Mouse (Mus musculus): ENCODE measurements around the gene Prune1. TPM values are rescaled to one million over a fixed set of nuclear protein-coding genes. Genes with fewer than 3 reads are reported as not detected.

Prune1 gene
- polyA plus RNA-seq, 1 experiment = 19.2 TPM

DNA sequence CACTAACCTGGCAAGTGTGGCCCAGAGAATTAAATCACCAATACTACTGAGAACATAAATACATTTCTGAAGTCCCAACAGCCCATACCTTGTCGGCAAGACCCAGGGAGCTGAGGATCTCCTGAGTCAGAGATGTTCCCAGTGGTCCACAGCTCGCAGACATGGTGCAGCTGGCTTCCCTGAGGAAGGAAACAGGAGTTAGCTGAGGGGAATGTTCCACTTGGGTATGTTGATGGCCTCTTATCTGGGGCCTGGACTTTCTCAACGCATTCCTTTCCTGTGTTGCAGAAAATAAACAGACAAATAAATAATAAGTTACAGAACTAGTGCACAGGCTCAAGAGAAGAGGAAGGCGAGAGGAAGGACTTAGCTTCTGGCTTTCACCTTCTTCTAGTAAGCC is 24.4 kb upstream of the Prune1 start:
- no peak for DNase-seq (ENCODE audit: low spot score)

DNA sequence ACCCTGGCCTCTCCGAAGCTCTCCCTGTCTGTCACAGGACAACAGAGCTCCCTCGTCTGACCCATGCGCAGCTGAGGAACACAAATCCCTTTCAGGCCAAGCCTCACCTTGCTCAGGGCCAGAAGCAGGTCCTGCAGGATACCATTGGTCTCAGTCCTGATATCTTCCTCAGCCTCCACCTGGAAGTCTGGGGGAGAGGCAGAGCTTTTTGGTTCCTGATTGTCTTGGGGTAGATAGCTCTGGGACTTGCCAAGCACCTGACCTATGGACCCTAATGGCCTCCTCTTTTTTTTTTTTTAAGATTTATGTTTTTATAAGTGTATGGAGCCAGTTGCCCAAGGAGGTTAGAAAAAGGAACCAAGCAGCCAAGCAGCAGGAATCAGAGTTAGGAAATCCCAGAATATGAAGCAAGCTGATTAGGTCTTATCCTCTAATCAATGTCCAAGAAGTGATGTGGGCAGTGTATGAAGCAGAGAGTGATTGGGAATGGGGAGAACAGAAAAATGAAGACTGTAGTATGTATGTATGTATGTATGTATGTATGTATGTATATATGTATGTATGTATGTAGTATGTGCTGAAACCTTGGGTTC is 19.4 kb upstream of the Prune1 start:
- DNase-seq (ENCODE audit: low spot score) = no peak

DNA sequence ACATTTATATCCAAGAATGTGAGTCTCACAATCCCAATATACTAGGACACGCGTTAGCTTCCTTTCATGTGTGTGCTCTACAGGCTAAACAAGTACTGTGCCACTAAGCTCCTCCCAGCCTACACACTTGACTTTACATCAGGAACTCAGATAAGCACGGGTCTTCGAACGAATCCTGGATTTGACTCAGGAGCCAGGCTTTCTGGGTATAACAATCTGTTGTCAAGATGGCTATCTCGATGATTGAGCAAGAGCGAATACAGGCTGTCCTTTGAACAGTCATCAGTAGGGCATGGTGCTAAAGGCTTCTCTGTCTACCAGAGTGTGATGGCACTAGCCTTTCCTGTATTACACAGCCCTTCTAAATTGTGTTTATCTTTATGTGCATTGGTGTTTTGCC is 16.1 kb upstream of the Prune1 start:
- DNase-seq (ENCODE audit: low spot score) = no peak

DNA sequence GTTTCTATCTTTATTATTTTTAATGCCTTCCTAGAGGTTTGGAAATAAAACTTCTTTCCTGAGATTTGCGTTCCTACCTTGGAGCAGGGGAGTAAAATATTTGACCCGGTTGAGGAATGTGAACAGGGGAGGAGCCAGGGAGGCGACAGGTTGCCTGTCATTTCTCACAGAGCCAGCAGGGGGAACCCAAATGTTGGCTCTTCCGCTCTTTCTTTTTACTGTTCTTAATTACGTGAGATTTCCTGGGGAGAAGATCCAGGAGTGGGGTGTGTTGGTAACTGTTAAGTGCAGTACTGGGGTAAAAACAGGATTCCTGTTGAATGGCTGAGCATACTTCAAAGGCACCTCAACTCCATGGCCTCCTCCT is 14.2 kb upstream of the Prune1 start:
- no peak for DNase-seq (ENCODE audit: low spot score)

DNA sequence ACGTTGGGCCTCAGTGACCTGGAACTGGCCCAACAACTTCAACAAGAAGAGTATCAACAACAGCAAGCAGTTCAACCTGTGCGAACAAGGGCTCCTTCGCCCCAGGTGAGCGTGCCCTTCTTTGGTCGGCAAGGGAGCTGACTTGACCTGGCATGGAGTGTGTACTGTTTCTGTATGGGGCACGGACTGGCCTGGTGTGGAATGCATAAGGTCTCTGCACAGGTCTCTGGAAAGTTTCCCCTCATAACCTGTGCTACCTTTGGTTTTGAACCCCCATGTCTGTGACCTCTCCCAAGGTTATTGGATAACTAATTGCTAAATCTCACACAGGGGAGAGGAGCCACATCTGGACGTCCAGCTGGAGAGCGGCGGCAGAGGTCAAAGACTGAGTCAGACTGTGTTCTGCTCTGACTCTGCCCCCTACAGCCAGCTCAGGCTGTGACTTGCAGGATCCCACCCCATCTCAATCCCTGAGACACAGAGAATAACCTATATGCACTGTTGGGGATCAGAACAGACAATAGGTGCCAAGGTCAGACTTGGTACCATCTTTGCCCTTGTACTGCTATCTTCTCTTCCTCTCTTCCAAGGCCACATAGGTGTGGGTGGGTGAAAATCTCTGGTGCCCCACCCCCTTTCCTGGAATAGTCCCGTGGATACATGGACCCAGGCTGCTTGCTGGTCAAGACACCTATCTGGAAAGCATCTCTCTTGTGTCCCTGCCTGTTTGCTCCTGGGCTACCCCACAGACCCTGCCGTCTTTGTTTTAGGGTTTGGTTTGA is 13.6 kb upstream of the Prune1 start:
- no peak for DNase-seq (ENCODE audit: low spot score)

DNA sequence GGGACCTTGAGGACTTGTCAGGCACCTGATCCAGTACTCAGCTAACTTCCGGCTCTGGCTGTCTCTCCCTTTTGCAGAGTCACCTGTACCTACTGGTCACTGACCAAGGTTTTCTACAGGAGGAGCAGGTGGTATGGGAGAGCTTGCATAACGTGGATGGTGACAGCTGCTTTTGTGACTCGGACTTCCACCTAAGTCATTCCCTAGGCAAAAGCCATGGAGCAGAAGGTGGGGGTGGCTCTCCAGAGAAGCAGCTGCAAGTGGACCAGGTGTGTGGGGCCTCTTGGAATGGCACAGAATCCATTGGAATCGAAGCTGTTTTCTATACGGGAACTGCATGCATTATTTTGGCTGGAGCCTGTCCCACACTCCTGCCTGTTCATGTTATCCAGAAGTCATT is 12.8 kb upstream of the Prune1 start:
- no peak for DNase-seq (ENCODE audit: low spot score)

DNA sequence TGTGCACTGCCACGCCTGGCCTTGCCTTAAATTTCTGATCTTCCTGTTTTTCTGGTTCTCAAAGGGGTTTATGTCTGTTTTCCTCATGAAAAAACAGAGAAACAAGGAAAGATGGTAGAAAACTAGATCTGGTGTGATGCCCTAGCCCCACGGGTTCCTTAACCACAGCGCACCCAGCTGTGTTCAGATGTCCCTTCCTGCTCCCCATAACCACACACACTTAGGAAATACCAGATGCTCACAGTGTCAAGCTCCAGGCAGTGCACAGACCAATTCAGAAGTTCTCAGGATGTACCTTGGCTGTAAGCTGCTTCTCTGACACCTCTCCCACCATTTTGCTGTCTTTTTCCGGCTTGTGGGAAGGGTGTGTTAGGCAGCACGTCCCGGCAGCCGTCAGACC is 12.4 kb upstream of the Prune1 start:
- no peak for DNase-seq (ENCODE audit: low spot score)

DNA sequence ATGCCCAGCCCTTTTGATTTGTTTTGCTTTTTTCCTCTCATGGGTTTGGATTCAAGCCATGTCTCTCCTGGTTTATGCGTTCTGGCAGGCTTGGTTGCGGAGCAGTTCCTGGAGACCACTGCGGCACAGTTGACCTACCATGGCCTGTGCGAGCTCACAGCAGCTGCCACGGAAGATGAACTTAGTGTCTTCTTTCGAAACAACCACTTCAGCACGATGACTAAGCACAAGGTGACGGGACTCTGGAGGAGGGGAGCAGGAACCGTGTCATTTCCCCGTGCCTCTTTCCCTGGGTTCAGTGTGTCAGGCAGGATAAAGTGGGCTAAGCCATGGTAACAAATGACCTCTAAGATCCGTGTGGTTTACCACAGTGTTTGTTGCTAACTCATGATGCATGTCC is 11.7 kb upstream of the Prune1 start:
- DNase-seq (ENCODE audit: low spot score) = no peak

DNA sequence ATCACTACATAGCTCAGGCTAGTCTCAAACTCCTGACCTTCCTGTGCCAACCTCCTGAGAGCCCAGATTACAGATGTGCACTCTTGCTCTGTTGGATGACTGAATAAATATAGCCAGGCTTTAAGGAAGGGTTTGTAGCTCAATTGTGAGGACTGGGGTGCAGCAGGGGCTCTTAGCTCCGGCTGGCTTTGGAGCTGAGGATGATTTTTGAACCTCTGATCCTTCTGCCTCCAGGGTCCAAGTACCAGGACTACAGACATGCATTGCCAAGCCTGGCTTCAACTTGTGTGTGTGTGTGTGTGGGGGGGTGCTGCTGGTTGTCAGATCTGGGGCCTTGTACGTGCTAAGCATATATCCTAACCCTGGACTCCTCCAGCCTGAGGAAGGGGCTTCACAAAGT is 11.0 kb upstream of the Prune1 start:
- DNase-seq (ENCODE audit: low spot score) = no peak

DNA sequence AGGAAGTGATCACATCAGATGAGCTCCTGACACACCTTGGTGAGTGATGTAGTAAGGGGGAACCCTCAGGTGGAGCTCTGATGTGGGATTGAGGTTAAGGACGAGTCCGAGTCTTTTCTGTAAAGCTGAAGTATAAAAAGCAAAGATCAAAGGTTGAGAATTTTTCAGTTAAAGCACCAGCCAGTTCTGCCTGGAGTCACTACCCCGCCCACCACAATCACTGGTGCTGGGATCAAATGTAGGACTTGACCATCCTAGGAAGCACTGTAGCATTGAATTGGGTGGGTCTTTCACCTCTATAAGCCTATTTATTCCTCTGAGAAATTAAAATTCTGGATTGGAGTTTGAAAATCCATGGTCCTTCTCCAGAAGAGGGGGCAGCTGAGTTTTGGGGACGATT is 9.2 kb upstream of the Prune1 start:
- no peak for DNase-seq (ENCODE audit: low spot score)

DNA sequence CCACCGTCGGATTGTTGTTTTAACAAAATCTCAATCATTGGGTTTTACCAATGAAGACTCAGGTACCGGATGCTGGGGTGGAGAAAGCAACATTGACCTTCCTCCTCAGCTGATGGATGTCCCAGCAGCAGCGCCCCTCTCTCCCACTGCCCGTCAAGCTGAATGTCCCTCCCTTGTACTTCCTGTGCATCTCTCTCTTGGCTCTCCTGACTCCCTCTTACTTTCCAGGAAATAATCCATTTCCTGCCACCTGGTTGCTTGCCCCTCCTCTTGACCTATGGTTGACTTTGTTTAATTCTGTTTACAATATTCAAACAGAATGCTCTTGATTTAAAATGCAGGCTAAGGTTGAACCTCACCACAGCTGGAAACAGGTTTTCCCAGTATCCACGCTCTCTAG is 8.3 kb upstream of the Prune1 start:
- DNase-seq (ENCODE audit: low spot score) = no peak

DNA sequence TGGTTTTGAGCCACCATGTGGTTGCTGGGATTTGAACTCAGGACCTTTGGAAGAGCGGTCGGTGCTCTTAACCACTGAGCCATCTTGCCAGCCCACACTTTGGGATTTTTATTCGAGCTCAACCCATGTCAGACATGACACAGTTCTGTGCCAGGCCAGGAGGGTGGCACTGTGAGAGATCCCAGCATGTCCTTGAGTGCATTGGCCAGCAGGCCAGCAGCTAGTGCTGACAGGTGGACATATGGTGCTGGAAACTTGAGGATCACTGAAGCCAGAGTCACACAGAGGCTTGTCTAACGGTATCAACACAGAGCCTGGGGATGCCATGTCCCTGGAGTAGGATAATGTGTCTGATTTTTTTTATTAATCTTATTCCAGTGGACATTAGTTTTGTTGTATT is 7.5 kb upstream of the Prune1 start:
- DNase-seq (ENCODE audit: low spot score) = no peak

DNA sequence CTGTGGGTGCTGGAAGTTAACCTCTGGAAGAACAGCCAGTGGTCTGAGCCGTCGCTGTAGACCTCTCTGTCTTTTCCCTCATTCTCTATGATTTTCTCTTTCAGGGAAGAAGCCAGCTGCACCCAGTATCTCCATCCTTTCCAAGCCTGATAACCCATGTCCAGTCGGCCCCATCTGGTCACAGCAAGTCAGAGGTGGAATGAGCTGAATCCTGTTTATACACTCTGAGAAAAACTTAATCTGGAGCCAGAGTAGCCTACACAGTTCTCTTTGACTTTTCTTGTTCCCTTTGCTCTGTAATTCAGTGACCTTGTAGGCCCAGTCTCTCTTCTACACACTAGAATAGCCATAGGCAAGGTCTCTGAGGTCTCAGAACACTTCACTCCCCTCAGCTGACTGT is 5.7 kb upstream of the Prune1 start:
- no peak for DNase-seq (ENCODE audit: low spot score)

DNA sequence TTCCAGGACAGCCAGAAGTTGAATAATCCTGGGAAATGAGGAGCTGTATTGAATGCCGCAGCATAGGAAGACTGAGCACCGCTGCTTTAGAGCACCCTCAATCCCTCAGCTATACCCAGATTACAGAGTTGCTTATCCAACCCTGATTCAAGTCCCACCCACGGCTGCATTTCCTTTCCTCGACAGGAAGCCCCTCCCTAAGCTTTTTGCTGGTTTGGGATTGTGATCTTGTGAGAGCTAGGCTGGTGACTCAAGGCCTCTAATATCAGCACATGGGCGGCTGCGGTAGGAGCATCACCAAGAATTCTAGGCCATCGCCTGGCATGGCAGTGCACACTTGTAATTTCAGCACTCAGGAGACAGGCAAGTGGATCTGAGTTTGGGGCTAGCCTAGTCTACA is 4.6 kb upstream of the Prune1 start:
- DNase-seq (ENCODE audit: low spot score) = no peak

DNA sequence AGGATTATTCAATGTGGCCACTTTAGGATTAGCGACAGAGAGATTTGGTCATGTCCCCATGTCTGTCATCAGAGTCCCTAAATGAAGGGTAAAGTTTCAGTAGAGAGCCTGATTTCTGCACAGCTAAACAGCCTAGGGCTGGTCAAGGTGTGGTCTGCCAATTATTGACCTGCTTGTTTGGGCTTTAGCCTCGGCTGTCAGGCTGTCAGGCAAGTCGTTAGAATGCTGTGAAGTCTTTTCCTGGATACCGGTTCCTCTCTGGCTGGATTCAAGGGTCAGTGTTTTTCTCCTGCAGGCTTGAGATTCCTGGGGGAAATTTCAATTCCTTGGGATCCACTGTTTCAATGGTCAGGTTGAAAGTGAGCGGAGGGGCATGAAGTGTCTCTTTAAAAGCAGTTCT is 4.1 kb upstream of the Prune1 start:
- no peak for DNase-seq (ENCODE audit: low spot score)

DNA sequence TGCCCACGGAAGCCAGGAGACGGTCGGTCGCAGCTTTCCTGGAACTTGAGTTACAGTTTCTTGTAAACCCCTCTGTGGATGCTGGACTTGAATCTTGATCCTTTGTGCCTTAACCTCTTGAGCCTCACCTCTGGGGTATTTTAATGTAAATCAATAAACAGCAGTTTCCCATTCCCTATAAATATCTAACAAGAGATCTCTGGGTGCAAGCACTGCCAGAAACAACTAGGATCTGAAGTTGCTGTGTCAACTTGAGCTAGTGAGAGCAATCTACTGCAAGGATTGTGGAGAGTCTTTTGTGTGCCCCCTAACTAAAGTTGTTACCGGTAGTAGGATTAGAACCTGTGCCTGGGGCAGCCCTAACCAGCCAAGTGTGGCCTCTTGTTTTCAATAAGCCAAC is 3.5 kb upstream of the Prune1 start:
- no peak for DNase-seq (ENCODE audit: low spot score)

DNA sequence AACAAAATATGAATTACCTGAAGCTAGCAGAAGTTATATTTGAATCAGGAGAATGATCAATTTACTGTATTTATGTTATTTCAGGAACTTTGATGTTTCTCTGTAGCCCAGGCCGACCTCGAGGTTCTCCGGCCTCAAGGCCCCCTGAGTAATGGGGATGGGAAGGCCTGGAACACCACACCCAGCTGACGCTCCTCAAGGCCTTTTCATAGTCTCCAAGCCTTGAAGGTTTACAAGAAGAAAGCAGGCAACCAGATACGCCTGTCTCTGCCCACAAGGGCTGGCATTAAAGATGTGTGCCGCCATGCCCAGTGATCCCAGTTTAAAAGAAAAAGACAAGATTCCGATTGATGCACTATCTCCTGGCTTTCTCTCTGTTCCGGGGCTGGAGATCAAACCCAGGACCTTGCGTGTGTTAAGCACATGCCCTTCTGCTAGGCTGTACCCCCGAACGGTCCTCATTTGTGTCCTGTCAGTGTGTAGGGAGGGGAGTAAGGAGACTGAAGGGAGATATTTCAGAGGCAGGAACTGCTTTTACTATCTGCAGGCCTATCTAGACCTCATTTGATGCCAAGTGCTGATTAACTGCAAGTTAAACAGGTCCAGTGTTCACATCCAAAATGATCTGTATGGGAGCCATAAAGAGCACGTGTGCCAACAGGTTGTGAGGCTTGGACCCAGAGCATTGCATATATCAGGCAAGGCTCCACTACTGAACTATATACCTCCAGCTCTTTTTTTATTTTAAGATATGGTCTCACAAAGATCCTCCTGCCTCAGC is 2.8 kb upstream of the Prune1 start:
- no peak for DNase-seq (ENCODE audit: low spot score)

DNA sequence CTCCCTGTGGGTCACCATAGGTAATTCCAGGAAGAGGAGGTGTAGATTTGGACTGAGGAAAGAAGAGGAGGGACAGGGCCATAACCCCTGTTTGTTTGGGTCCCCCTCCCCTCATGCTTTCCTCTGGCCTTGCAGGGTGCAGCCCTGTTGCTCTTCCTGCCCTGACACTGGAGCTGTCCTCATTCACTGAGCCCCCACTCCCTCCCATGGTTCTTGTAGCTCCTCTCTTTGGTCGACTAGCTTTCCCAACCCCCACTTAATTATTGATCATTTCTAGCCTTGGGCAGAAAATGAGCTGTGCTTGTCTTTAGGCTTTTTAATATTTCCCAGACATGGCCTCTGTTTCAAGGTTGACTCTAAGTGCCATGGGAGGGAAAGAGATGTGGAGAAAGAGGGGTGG is 2.2 kb upstream of the Prune1 start:
- DNase-seq (ENCODE audit: low spot score) = no peak

DNA sequence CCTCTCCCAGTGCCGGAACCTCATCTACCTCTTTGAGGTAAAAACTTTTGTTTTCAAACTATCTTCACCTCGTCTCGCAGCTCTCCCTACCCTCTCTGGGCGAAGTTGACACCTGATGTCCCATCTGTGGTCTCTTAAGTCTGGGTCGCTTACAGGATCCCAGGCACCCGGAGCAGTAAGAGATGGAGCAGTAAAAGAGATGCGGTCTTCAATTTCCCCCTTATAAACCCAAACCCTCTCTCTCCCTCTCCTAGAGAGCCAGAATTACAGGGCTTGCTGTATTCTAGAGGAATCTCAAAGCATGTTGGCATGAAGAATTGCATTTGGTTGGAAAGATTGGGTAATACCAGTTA is 1.7 kb upstream of the Prune1 start:
- DNase-seq (ENCODE audit: low spot score) = no peak

DNA sequence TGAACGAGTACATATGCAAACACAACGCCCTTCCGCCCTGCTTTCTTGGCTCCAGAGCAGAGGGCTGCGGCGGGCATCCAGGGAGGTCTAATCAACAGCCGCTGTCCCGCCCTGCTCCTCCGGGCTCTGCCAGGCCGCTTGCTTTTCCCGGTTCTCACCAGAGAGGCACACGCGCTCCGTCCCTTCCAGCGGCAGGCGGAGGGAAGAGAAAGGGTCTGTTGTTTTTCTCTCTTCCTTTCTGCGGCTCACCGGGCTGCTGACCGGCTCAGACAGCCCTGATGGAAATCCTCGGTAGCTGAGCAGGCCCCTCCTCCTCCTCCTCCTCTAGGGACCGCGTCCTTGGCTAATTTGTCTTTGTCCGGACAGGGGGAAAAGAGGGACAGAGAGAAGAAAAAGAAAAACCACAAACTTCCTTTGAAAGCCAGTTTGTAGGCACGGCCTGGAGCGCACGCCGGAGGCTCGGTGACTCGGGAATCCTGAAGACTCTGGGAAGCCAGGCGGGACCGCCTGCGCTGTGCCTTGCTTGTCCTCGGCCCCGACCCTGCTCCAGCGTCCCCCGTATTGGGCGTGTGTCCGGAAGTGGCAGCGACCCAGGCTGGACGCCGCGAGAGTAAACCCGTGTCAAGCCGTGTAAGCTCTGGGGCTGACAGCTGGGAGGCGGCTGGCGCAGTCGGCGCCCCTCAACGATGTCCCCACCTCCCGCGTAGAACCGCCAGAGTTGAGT is 1.2 kb upstream of the Prune1 start:
- DNase-seq (ENCODE audit: low spot score) = peak; percentile 74

DNA sequence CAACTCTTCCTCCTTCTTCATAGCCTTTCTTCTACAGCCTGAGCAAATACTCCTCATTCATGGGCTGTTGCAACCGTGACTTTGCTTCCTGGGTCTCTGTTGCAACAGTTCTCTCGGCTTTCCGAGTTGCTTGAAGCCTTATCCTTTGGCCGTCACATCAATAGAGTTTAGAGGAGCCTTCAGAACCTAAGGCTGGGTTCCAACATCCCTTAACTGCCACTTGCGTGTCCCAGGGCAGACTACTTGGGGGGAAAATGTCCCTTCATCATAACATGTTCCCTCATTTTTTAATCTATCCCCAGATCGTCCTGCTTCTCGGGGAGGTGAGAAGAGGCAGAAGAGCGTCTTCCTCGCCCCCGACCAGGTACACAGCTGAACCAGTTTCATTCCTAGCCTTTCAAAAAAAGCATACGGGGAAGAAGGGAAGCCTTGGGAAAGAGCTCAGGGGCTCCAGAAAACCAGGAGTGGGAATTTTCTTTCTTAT is 547 bp upstream of the Prune1 start:
- DNase-seq (ENCODE audit: low spot score) = no peak

DNA sequence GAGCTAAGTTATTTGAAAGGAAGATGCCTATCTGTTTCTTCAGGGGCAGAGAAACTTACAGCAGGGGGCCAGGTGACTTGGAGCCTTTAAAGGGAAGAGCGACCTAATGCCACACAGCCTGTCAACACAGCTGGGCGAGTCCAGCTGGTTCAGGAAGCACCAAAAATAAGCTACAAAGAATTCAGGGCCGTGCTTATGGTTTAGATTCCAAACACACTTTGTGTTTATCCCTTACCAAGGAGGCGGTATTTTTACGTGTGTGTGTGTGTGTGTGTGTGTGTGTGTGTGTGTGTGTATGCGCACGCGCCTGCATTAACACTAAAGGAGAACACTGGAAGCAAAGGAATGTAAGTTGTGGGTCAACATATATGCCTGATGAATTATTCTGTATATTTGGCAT is 1.1 kb downstream of the Prune1 start:
- DNase-seq (ENCODE audit: low spot score) = no peak

DNA sequence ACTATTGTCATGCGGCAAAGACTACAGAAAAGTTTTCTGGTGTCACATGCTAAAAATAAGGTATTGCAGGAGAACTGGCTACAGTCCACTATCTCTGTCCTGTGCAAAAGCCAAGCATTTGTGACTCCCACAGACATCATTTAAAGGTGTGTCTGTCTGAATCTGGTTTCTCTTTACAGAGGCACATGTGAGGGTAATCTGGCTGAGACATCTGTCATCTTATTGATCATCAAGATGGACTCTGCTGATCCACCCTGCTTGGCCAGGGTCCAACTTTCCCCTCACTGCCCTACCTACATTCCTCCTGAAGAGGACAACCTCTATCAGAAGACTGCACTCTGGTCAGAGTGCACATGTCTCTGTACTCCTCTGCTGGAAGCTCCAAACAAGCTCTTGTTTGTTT is 4.7 kb downstream of the Prune1 start:
- DNase-seq (ENCODE audit: low spot score) = no peak

Measured in urinary bladder, adult 2 months (tissue).